In the genomic region with DNA sequence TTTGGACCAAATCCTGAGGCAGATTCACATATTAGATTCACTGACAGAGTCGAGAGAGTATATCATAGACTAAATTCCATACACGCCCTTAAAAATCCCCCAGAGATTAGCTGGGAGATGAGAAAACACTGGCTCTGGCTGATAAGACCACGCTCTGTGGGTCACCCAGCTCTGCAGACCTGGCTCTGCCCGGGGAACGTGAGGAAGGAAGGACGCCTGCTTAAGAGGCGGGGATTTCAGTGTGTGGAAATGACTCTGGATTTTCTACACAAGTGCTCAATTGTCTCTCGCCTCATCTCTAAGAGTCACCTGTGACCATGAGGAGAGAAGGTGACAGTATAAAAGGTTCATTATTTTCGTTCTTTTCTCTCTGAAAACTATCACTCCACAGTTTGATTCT, we compare ENCODE assay signal across 31 mouse cellular contexts. TPM values are rescaled to one million over a fixed set of nuclear protein-coding genes. Genes with fewer than 3 reads are reported as not detected.
DNase-seq lines count a peak whose midpoint lies in the region; ATAC-seq and TF ChIP-seq lines count a peak whose summit lies in the region.
"Had no signal": no experiment of that assay in that cellular context is flagged by ENCODE, and none has a peak within 500 bp of the region (broad histone marks: within the 10 kb centered on the region; RNA-seq: fewer than 3 reads in every experiment).

No protein-coding gene starts in this region.

- peak overlapping the region; percentile 7; the same call in 1 of the 2 replicates for H3K4me2 ChIP-seq in heart, embryonic 11.5 days
- H3K4me2 ChIP-seq: forebrain, embryonic 13.5 days; heart, embryonic 15.5 days; hindbrain, embryonic 12.5 days; hindbrain, embryonic 15.5 days had no signal

- H3K9me3 ChIP-seq in heart, embryonic 11.5 days (replicated peaks; ENCODE audit: control insufficient read depth, low read length): no peaks in the 10 kb centered on the region
- H3K9me3 ChIP-seq: forebrain, embryonic 10.5 days; forebrain, embryonic 13.5 days; heart, embryonic 15.5 days; hindbrain, embryonic 12.5 days; hindbrain, embryonic 15.5 days had no signal

- no peak for ATAC-seq in heart, embryonic 11.5 days (replicated peaks; ENCODE audit: insufficient number of reproducible peaks, low FRiP score, low TSS enrichment)
- peak; percentile 52; the same call in 1 of the 2 replicates for ATAC-seq in megakaryocyte, adult 5-6 weeks (ENCODE audit: poor library complexity, severe bottlenecking)
- 0 out of 2 replicates have a peak, but pooled peaks have one; percentile 13 for ATAC-seq in neutrophil, adult 5-6 weeks (ENCODE audit: extremely low read depth, insufficient number of reproducible peaks, low FRiP score, poor library complexity, severe bottlenecking)
- ATAC-seq: forebrain, embryonic 13.5 days; forebrain, embryonic 16.5 days had no signal

- no peak for TF ChIP-seq POLR2A in kidney, adult 2 months (IDR thresholded peaks at IDR 0.05; ENCODE audit: low read depth, low read length)

- H3K4me1 ChIP-seq in heart, embryonic 11.5 days (ENCODE audit: control insufficient read depth, insufficient read depth, low read length): 0 out of 2 replicates have a peak, but pooled peaks cover 4% of the 10 kb centered on the region
- peaks cover 21% of the 10 kb centered on the region for H3K4me1 ChIP-seq in kidney, adult 2 months (ENCODE audit: control insufficient read depth, insufficient read depth, low read length)
- H3K4me1 ChIP-seq: forebrain, embryonic 10.5 days; forebrain, embryonic 13.5 days; hindbrain, embryonic 12.5 days; hindbrain, embryonic 15.5 days had no signal

- no peaks in the 10 kb centered on the region for H3K36me3 ChIP-seq in heart, embryonic 11.5 days (ENCODE audit: control insufficient read depth, insufficient read depth, low read length)
- no peaks in the 10 kb centered on the region for H3K36me3 ChIP-seq in kidney, adult 2 months (ENCODE audit: control insufficient read depth, insufficient read depth, low read length)
- H3K36me3 ChIP-seq: forebrain, embryonic 10.5 days; heart, embryonic 15.5 days; hindbrain, embryonic 12.5 days; hindbrain, embryonic 15.5 days had no signal

- H3K4me3 ChIP-seq in heart, embryonic 11.5 days (ENCODE audit: low read depth, low read length): no peak overlapping the region
- H3K4me3 ChIP-seq in kidney, adult 2 months (ENCODE audit: insufficient read depth, low read depth, low read length): no peak overlapping the region
- H3K4me3 ChIP-seq: forebrain, embryonic 10.5 days; forebrain, embryonic 13.5 days; gastrocnemius, adult 2 months; heart, embryonic 15.5 days; hindbrain, embryonic 12.5 days; hindbrain, embryonic 15.5 days had no signal

- no peak for DNase-seq in heart, postnatal 4 days
- no peak for DNase-seq in kidney, adult 2 months
- DNase-seq in kidney, postnatal 10 days: no peak
- no peak for DNase-seq in gastrocnemius, adult 18-20 months (ENCODE audit: low spot score)
- no peak for DNase-seq in lung, postnatal 36 days
- DNase-seq: adrenal gland, adult 2 months; adrenal gland, postnatal 14 days; B cell, adult 2 months; cerebellum, adult 18-20 months; cerebellum, adult 9-10 months; cerebellum, postnatal 14 days; gastrocnemius, adult 2 months; gastrocnemius, postnatal 14 days; heart, postnatal 10 days had no signal

- 31% methylated on average over 9 of the region's 9 CpGs for WGBS in heart, embryonic 11.5 days (ENCODE audit: insufficient replicate concordance)
- 66% methylated on average over 9 of the region's 9 CpGs for WGBS in kidney, adult 2 months

- no peak overlapping the region for H3K9ac ChIP-seq in heart, embryonic 11.5 days (ENCODE audit: low read depth, low read length)
- H3K9ac ChIP-seq: forebrain, embryonic 13.5 days; heart, embryonic 15.5 days; hindbrain, embryonic 12.5 days; hindbrain, embryonic 15.5 days had no signal

- no peak overlapping the region for H3K27ac ChIP-seq in heart, embryonic 11.5 days (ENCODE audit: low read depth, low read length)
- peak overlapping the region; percentile 71 for H3K27ac ChIP-seq in kidney, adult 2 months (ENCODE audit: insufficient read depth, low read depth, low read length)
- H3K27ac ChIP-seq: forebrain, embryonic 10.5 days; forebrain, embryonic 13.5 days; gastrocnemius, adult 2 months; heart, embryonic 15.5 days; hindbrain, embryonic 12.5 days; hindbrain, embryonic 15.5 days had no signal

- no peaks in the 10 kb centered on the region for H3K27me3 ChIP-seq in heart, embryonic 11.5 days (ENCODE audit: control insufficient read depth, insufficient read depth, low read length)
- H3K27me3 ChIP-seq in kidney, adult 2 months (replicated peaks; ENCODE audit: control insufficient read depth, insufficient read depth, low read length): no peaks in the 10 kb centered on the region
- H3K27me3 ChIP-seq: CH12.LX; forebrain, embryonic 13.5 days; heart, embryonic 15.5 days; hindbrain, embryonic 12.5 days; hindbrain, embryonic 15.5 days had no signal

- no peak for TF ChIP-seq CTCF in kidney, adult 2 months (conservative IDR thresholded peaks at IDR 0.05; ENCODE audit: insufficient read depth, insufficient read length, low read depth, low read length)

RNA-seq across cellular contexts. Expression of gene Anapc15-ps, which starts 26.1 kb away (rescaled TPM):
- not detected in 2 replicates for polyA plus RNA-seq in heart, embryonic 11.5 days (2014; fragmentation: Nextera tagmentation; extraction: Ambion mirVana)
- not detected for total RNA-seq in heart, postnatal 4 days (2021)
- not detected in 2 replicates for polyA plus RNA-seq in kidney, adult 2 months (2012; rRNA removed)
- 0.52 TPM in 1 of 2 replicates, not detected in the other for total RNA-seq in megakaryocyte, adult 5-6 weeks (2015)
- total RNA-seq in megakaryocyte, adult 5-6 weeks (2017): not detected in 2 replicates
- not detected in 2 replicates for total RNA-seq in neutrophil, adult 5-6 weeks (2017)
- not detected for total RNA-seq in gastrocnemius, adult 18-20 months (2021)
- total RNA-seq: adrenal gland, adult 2 months; adrenal gland, postnatal 14 days; adrenal gland, postnatal 4 days; gastrocnemius, adult 2 months; gastrocnemius, postnatal 14 days; gastrocnemius, postnatal 4 days; heart, postnatal 10 days; hematopoietic stem cell, adult 5-6 weeks; MEL had no signal
- polyA plus RNA-seq: adrenal gland, adult 2 months; embryonic facial prominence, embryonic 11.5 days; embryonic facial prominence, embryonic 14.5 days; forebrain, embryonic 10.5 days; forebrain, embryonic 13.5 days; forebrain, embryonic 16.5 days; heart, embryonic 15.5 days; hindbrain, embryonic 12.5 days; hindbrain, embryonic 15.5 days; intestine, embryonic 14.5 days had no signal
